Mouse (Mus musculus): ENCODE measurements at regions not wholly inside any gene's neighbourhood (a gene's known extent, or its start where the extent isn't known, plus 50 kb on each side); places are given as distances from the start of the nearest gene placed in this dataset.

- H3K9ac ChIP-seq = no peak overlapping the region
- H3K27ac ChIP-seq = no peak overlapping the region
- no peak for ATAC-seq (ENCODE audit: insufficient number of reproducible peaks, low FRiP score, low TSS enrichment, low read depth)
- no peaks in the 10 kb centered on the region for H3K4me1 ChIP-seq
- no peak overlapping the region for H3K4me3 ChIP-seq
- H3K4me2 ChIP-seq = no peak overlapping the region
- no peaks in the 10 kb centered on the region for H3K36me3 ChIP-seq
- no peaks in the 10 kb centered on the region for H3K9me3 ChIP-seq
- no peaks in the 10 kb centered on the region for H3K27me3 ChIP-seq
These were observed 150.3 kb downstream of the Rnf152 start for GRCm38 (mm10) chr1:105206216-105206615.

- 68% methylated on average over 3 of the region's 3 CpGs for WGBS
- Histone ChIP-seq H3K4me1 (no peaks in the 10 kb centered on the region), H3K4me2 (no peak overlapping the region), H3K36me3 (no peaks in the 10 kb centered on the region), H3K9ac (no peak overlapping the region), H3K4me3 (no peak overlapping the region), H3K27me3 (no peaks in the 10 kb centered on the region), H3K9me3 (no peaks in the 10 kb centered on the region), H3K27ac (no peak overlapping the region)
- ATAC-seq (ENCODE audit: insufficient number of reproducible peaks, low FRiP score, low TSS enrichment, low read depth) = no peak
These were observed 157.2 kb downstream of the Rnf152 start for GRCm38 (mm10) chr1:105199305-105199704.

GRCm38 (mm10) chr1:105191126-105191525 lies 165.4 kb downstream of the Rnf152 start:
- Histone ChIP-seq H3K4me1 (no peaks in the 10 kb centered on the region), H3K4me3 (no peak overlapping the region), H3K27me3 (no peaks in the 10 kb centered on the region), H3K4me2 (no peak overlapping the region), H3K9me3 (no peaks in the 10 kb centered on the region), H3K9ac (no peak overlapping the region), H3K27ac (no peak overlapping the region), H3K36me3 (no peaks in the 10 kb centered on the region)
- 88% methylated on average over 3 of the region's 3 CpGs for WGBS
- no peak for ATAC-seq (ENCODE audit: insufficient number of reproducible peaks, low FRiP score, low TSS enrichment, low read depth)

- Histone ChIP-seq H3K4me1 (no peaks in the 10 kb centered on the region), H3K9me3 (no peaks in the 10 kb centered on the region), H3K27ac (no peak overlapping the region), H3K4me3 (no peak overlapping the region), H3K4me2 (no peak overlapping the region), H3K27me3 (no peaks in the 10 kb centered on the region), H3K9ac (no peak overlapping the region), H3K36me3 (no peaks in the 10 kb centered on the region)
- ATAC-seq (ENCODE audit: insufficient number of reproducible peaks, low FRiP score, low TSS enrichment, low read depth) = no peak
These were observed 167.6 kb downstream of the Rnf152 start for GRCm38 (mm10) chr1:105188920-105189266.

GRCm38 (mm10) chr1:105188210-105188919 lies 168.1 kb downstream of the Rnf152 start:
- 46% methylated on average over 3 of the region's 3 CpGs for WGBS
- Histone ChIP-seq H3K9me3 (no peaks in the 10 kb centered on the region), H3K4me2 (no peak overlapping the region), H3K27me3 (no peaks in the 10 kb centered on the region), H3K4me3 (no peak overlapping the region), H3K9ac (no peak overlapping the region), H3K36me3 (no peaks in the 10 kb centered on the region), H3K27ac (no peak overlapping the region), H3K4me1 (no peaks in the 10 kb centered on the region)
- ATAC-seq (ENCODE audit: insufficient number of reproducible peaks, low FRiP score, low TSS enrichment, low read depth) = no peak

- Histone ChIP-seq H3K27ac (no peak overlapping the region), H3K4me2 (no peak overlapping the region), H3K27me3 (no peaks in the 10 kb centered on the region), H3K36me3 (no peaks in the 10 kb centered on the region), H3K9ac (no peak overlapping the region), H3K4me1 (peaks cover 5% of the 10 kb centered on the region; the same call in 1 of the 2 replicates), H3K9me3 (no peaks in the 10 kb centered on the region), H3K4me3 (no peak overlapping the region)
- no peak for ATAC-seq (ENCODE audit: insufficient number of reproducible peaks, low FRiP score, low TSS enrichment, low read depth)
- WGBS = 83% methylated on average over 3 of the region's 3 CpGs
These were observed 172.0 kb downstream of the Rnf152 start for GRCm38 (mm10) chr1:105184470-105184869.

GRCm38 (mm10) chr1:105179371-105179823 lies 177.1 kb downstream of the Rnf152 start:
- Histone ChIP-seq H3K4me3 (no peak overlapping the region), H3K9ac (no peak overlapping the region), H3K27me3 (no peaks in the 10 kb centered on the region), H3K27ac (no peak overlapping the region), H3K36me3 (no peaks in the 10 kb centered on the region), H3K9me3 (no peaks in the 10 kb centered on the region), H3K4me2 (no peak overlapping the region), H3K4me1 (peaks cover 17% of the 10 kb centered on the region; the same call in 1 of the 2 replicates)
- 30% methylated on average over 3 of the region's 3 CpGs for WGBS
- ATAC-seq (ENCODE audit: insufficient number of reproducible peaks, low FRiP score, low TSS enrichment, low read depth) = peak; percentile 58; the same call in 1 of the 2 replicates

GRCm38 (mm10) chr1:105178773-105179172 lies 177.7 kb downstream of the Rnf152 start:
- H3K4me2 ChIP-seq = no peak overlapping the region
- H3K27ac ChIP-seq = no peak overlapping the region
- WGBS = 22% methylated on average over 6 of the region's 6 CpGs

GRCm38 (mm10) chr1:105177938-105178337 lies 178.6 kb downstream of the Rnf152 start:
- Histone ChIP-seq H3K4me2 (no peak overlapping the region), H3K27ac (no peak overlapping the region), H3K9ac (no peak overlapping the region), H3K9me3 (no peaks in the 10 kb centered on the region), H3K4me3 (no peak overlapping the region), H3K27me3 (no peaks in the 10 kb centered on the region), H3K4me1 (peaks cover 17% of the 10 kb centered on the region; the same call in 1 of the 2 replicates), H3K36me3 (no peaks in the 10 kb centered on the region)
- WGBS = 61% methylated on average over 2 of the region's 2 CpGs
- ATAC-seq (ENCODE audit: insufficient number of reproducible peaks, low FRiP score, low TSS enrichment, low read depth) = no peak

More at GRCm38 (mm10) chr1:105178773-105179172, 177.7 kb downstream of the Rnf152 start:
- no peak for ATAC-seq (ENCODE audit: insufficient number of reproducible peaks, low FRiP score, low TSS enrichment, low read depth)
- no peak overlapping the region for H3K4me3 ChIP-seq
- no peaks in the 10 kb centered on the region for H3K36me3 ChIP-seq
- H3K4me1 ChIP-seq = peaks cover 17% of the 10 kb centered on the region; the same call in 1 of the 2 replicates
- no peak overlapping the region for H3K9ac ChIP-seq
- H3K9me3 ChIP-seq = no peaks in the 10 kb centered on the region
- H3K27me3 ChIP-seq = no peaks in the 10 kb centered on the region

- no peak overlapping the region for H3K4me3 ChIP-seq
- H3K36me3 ChIP-seq = no peaks in the 10 kb centered on the region
- no peak overlapping the region for H3K27ac ChIP-seq
- H3K9ac ChIP-seq = no peak overlapping the region
- WGBS = 69% methylated on average over 10 of the region's 10 CpGs
- H3K4me1 ChIP-seq = peaks cover 17% of the 10 kb centered on the region; the same call in 1 of the 2 replicates
- no peak overlapping the region for H3K4me2 ChIP-seq
- no peak for ATAC-seq (ENCODE audit: insufficient number of reproducible peaks, low FRiP score, low TSS enrichment, low read depth)
- H3K9me3 ChIP-seq = no peaks in the 10 kb centered on the region
- H3K27me3 ChIP-seq = no peaks in the 10 kb centered on the region
These were observed 179.3 kb downstream of the Rnf152 start for GRCm38 (mm10) chr1:105177015-105177762.

- no peaks in the 10 kb centered on the region for H3K27me3 ChIP-seq
- H3K4me2 ChIP-seq = no peak overlapping the region
- no peak overlapping the region for H3K4me3 ChIP-seq
- no peak overlapping the region for H3K9ac ChIP-seq
- WGBS = 64% methylated on average over 1 of the region's 1 CpGs
- H3K4me1 ChIP-seq = 0 out of 2 replicates have a peak, but pooled peaks cover 3% of the 10 kb centered on the region
- no peaks in the 10 kb centered on the region for H3K9me3 ChIP-seq
- ATAC-seq (ENCODE audit: insufficient number of reproducible peaks, low FRiP score, low TSS enrichment, low read depth) = no peak
- no peak overlapping the region for H3K27ac ChIP-seq
- no peaks in the 10 kb centered on the region for H3K36me3 ChIP-seq
These were observed 185.5 kb downstream of the Rnf152 start for GRCm38 (mm10) chr1:105170979-105171378.

- Histone ChIP-seq H3K36me3 (no peaks in the 10 kb centered on the region), H3K4me2 (no peak overlapping the region), H3K4me1 (0 out of 2 replicates have a peak, but pooled peaks cover 3% of the 10 kb centered on the region), H3K9me3 (no peaks in the 10 kb centered on the region), H3K27me3 (no peaks in the 10 kb centered on the region), H3K9ac (no peak overlapping the region), H3K27ac (no peak overlapping the region), H3K4me3 (no peak overlapping the region)
- no peak for ATAC-seq (ENCODE audit: insufficient number of reproducible peaks, low FRiP score, low TSS enrichment, low read depth)
- 88% methylated on average over 4 of the region's 4 CpGs for WGBS
These were observed 186.4 kb downstream of the Rnf152 start for GRCm38 (mm10) chr1:105170114-105170506.
